In the genomic region with DNA sequence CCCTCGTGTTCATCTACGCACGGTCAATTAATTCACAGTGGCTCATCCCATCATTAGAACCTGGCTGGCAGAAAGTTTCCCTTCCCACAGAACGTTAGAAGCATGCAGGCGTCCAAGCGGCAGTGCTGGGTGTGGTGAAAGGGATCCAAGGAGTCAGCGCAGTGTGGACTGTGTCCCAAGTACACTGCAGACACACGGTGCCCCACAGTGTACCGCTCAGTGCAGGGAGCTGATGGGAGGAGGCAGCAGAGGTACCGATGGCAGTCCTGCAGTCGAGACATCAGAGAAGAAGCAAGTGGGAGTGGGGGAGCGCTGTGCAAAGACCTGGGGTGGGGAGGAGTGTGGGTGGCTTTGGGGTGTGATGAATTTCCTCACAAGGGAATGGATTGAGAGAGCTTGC, we compare ENCODE assay signal across 30 mouse cellular contexts. TPM values are rescaled to one million over a fixed set of nuclear protein-coding genes. Genes with fewer than 3 reads are reported as not detected.
"Had no signal": no experiment of that assay in that cellular context is flagged by ENCODE, and none has a peak within 500 bp of the region (broad histone marks: within the 10 kb centered on the region; RNA-seq: fewer than 3 reads in every experiment).

No protein-coding gene starts in this region.

- H3K4me2 ChIP-seq: embryonic facial prominence, embryonic 12.5 days; embryonic facial prominence, embryonic 13.5 days; embryonic facial prominence, embryonic 15.5 days; forebrain, embryonic 12.5 days; forebrain, embryonic 13.5 days; forebrain, embryonic 15.5 days had no signal

- ATAC-seq: forebrain, embryonic 13.5 days; forebrain, embryonic 14.5 days; forebrain, embryonic 15.5 days; forebrain, embryonic 16.5 days; forebrain, postnatal 0 days had no signal

- H3K27me3 ChIP-seq: embryonic facial prominence, embryonic 12.5 days; embryonic facial prominence, embryonic 15.5 days; forebrain, embryonic 13.5 days; forebrain, embryonic 15.5 days had no signal

- H3K27ac ChIP-seq: embryonic facial prominence, embryonic 10.5 days; embryonic facial prominence, embryonic 12.5 days; embryonic facial prominence, embryonic 13.5 days; embryonic facial prominence, embryonic 15.5 days; forebrain, embryonic 12.5 days; forebrain, embryonic 13.5 days; forebrain, embryonic 15.5 days; gastrocnemius, adult 2 months; heart, adult 2 months had no signal

- H3K4me1 ChIP-seq: embryonic facial prominence, embryonic 15.5 days had no signal

- DNase-seq: cerebellum, adult 18-20 months; cerebellum, adult 2 months; cerebellum, adult 8-10 months; cerebellum, adult 9-10 months; cerebellum, adult 9-11 months; cerebellum, postnatal 10 days; cerebellum, postnatal 14 days; cerebellum, postnatal 25 days; cerebellum, postnatal 36 days; embryo, embryonic 11 days; forebrain, postnatal 0 days; gastrocnemius, adult 2 months; gastrocnemius, postnatal 10 days; gastrocnemius, postnatal 14 days; gastrocnemius, postnatal 25 days; gastrocnemius, postnatal 36 days; heart, adult 18-20 months; heart, adult 2 months had no signal

- H3K9me3 ChIP-seq: embryonic facial prominence, embryonic 10.5 days; embryonic facial prominence, embryonic 12.5 days; embryonic facial prominence, embryonic 13.5 days; embryonic facial prominence, embryonic 15.5 days; forebrain, embryonic 12.5 days; forebrain, embryonic 13.5 days; forebrain, embryonic 15.5 days had no signal

- H3K36me3 ChIP-seq: embryonic facial prominence, embryonic 10.5 days; embryonic facial prominence, embryonic 12.5 days; embryonic facial prominence, embryonic 13.5 days; embryonic facial prominence, embryonic 15.5 days; forebrain, embryonic 12.5 days; forebrain, embryonic 15.5 days had no signal

- H3K4me3 ChIP-seq: embryonic facial prominence, embryonic 10.5 days; embryonic facial prominence, embryonic 12.5 days; embryonic facial prominence, embryonic 13.5 days; embryonic facial prominence, embryonic 15.5 days; erythroblast, embryonic 14.5 days; forebrain, embryonic 12.5 days; forebrain, embryonic 13.5 days; forebrain, embryonic 15.5 days; gastrocnemius, adult 2 months; heart, adult 2 months had no signal

- H3K9ac ChIP-seq: embryonic facial prominence, embryonic 12.5 days; embryonic facial prominence, embryonic 13.5 days; embryonic facial prominence, embryonic 15.5 days; forebrain, embryonic 12.5 days; forebrain, embryonic 13.5 days; forebrain, embryonic 15.5 days; forebrain, postnatal 0 days had no signal

RNA-seq across cellular contexts. Expression of gene Kcnmb1, which starts 48.6 kb away (rescaled TPM):
- total RNA-seq: common myeloid progenitor, adult 5-6 weeks; granulocyte monocyte progenitor cell, adult 5-6 weeks had no signal
- polyA plus RNA-seq: erythroblast, embryonic 14.5 days; forebrain, embryonic 12.5 days had no signal
